Mouse (Mus musculus) bone marrow, adult 2 months (tissue): ENCODE measurements around the gene Glod4. TPM values are rescaled to one million over a fixed set of nuclear protein-coding genes. Genes with fewer than 3 reads are reported as not detected.
A peak's percentile ranks its signal among the peaks of the same experiment; 100 is the strongest.

Experiments
- H3K27ac ChIP-seq: fragments of 200-500 bp; 2 replicates; pipeline ENCODE4 v1.5.1; 2012; ENCODE audit warnings: low read depth, mild to moderate bottlenecking, control low read depth, inconsistent platforms, low read length; ENCODE audit not compliant: control insufficient read depth, poor library complexity, insufficient read depth
- H3K4me1 ChIP-seq: fragments of 200-500 bp; 2 replicates; pipeline ENCODE4 v1.6.1; 2011; ENCODE audit warnings: low read length; ENCODE audit not compliant: control insufficient read depth, insufficient read depth
- H3K4me3 ChIP-seq: fragments of 200-500 bp; replicated peaks from 2 replicates; pipeline ENCODE3; 2011; ENCODE audit warnings: mild to moderate bottlenecking, low read depth, low read length, control low read depth; ENCODE audit not compliant: control insufficient read depth
- CTCF ChIP-seq: fragments of 200-500 bp; IDR thresholded peaks from 2 replicates; pipeline ENCODE4 v1.5.1; 2011; ENCODE audit warnings: low read length, control low read depth; ENCODE audit not compliant: control insufficient read depth, insufficient read depth
- POLR2A ChIP-seq: fragments of 200-500 bp; IDR thresholded peaks from 2 replicates; pipeline ENCODE4 v1.6.1; 2011; ENCODE audit warnings: low read depth, mild to moderate bottlenecking, control low read depth, low read length, borderline replicate concordance; ENCODE audit not compliant: control insufficient read depth
- WGBS: fragments of 180-500 bp; shearing (Covaris S2); methylation state at CpG from one replicate; pipeline ENCODE4 v1.1.7; 2018; 5-methylcytosine and 5-hydroxymethylcytosine counted together
- polyA plus RNA-seq: library from polyadenylated mRNA; stranded (reverse); fragments of >200 nt; gene quantifications from 2 replicates; pipeline ENCODE4 v1.2.4, GENCODE M21; 2011; ENCODE audit warnings: low replicate concordance; ENCODE audit not compliant: missing spikeins, insufficient read depth, insufficient read length

The Glod4 gene
- polyA plus RNA-seq, 1 experiment: 25.0 TPM

- 44% methylated on average over 7 of the region's 7 CpGs for WGBS
- no peak for TF ChIP-seq POLR2A
- TF ChIP-seq CTCF: no peak
- Histone ChIP-seq H3K4me1 (peaks cover 2% of the 10 kb centered on the region; the same call in 1 of the 2 replicates), H3K27ac (no peak overlapping the region), H3K4me3 (no peak overlapping the region)
Measured at GRCm38 (mm10) chr11:76285431-76286075, 42.0 kb upstream of the Glod4 start.

- H3K4me3 ChIP-seq: no peak overlapping the region
- 91% methylated on average over 6 of the region's 6 CpGs for WGBS
- H3K4me1 ChIP-seq: peaks cover 2% of the 10 kb centered on the region; the same call in 1 of the 2 replicates
- no peak for TF ChIP-seq POLR2A
- TF ChIP-seq CTCF: no peak
- no peak overlapping the region for H3K27ac ChIP-seq
Measured at GRCm38 (mm10) chr11:76283841-76284240, 40.3 kb upstream of the Glod4 start.

GRCm38 (mm10) chr11:76279971-76280370 is 36.4 kb upstream of the Glod4 start:
- 64% methylated on average over 2 of the region's 2 CpGs for WGBS
- TF ChIP-seq POLR2A (no peak), CTCF (no peak)
- H3K4me3 ChIP-seq: no peak overlapping the region
- no peaks in the 10 kb centered on the region for H3K4me1 ChIP-seq
- no peak overlapping the region for H3K27ac ChIP-seq

- 79% methylated on average over 14 of the region's 14 CpGs for WGBS
- no peak overlapping the region for H3K27ac ChIP-seq
- no peaks in the 10 kb centered on the region for H3K4me1 ChIP-seq
- TF ChIP-seq POLR2A: no peak
- TF ChIP-seq CTCF: no peak
- no peak overlapping the region for H3K4me3 ChIP-seq
Measured at GRCm38 (mm10) chr11:76278960-76279852, 35.7 kb upstream of the Glod4 start.

GRCm38 (mm10) chr11:76272440-76272839 is 28.9 kb upstream of the Glod4 start:
- no peaks in the 10 kb centered on the region for H3K4me1 ChIP-seq
- H3K4me3 ChIP-seq: no peak overlapping the region
- TF ChIP-seq POLR2A (no peak), CTCF (no peak)
- 73% methylated on average over 4 of the region's 4 CpGs for WGBS
- H3K27ac ChIP-seq: no peak overlapping the region

GRCm38 (mm10) chr11:76268521-76269065 is 25.1 kb upstream of the Glod4 start:
- H3K27ac ChIP-seq: peak overlapping the region; percentile 61
- no peak overlapping the region for H3K4me3 ChIP-seq
- H3K4me1 ChIP-seq: peaks cover 1% of the 10 kb centered on the region; the same call in 1 of the 2 replicates
- no peak for TF ChIP-seq POLR2A
- no peak for TF ChIP-seq CTCF
- WGBS: 70% methylated on average over 6 of the region's 6 CpGs

- no peak for TF ChIP-seq CTCF
- no peak for TF ChIP-seq POLR2A
- 33% methylated on average over 5 of the region's 5 CpGs for WGBS
- H3K27ac ChIP-seq: peak overlapping the region; percentile 61
Measured at GRCm38 (mm10) chr11:76268001-76268459, 24.5 kb upstream of the Glod4 start.

GRCm38 (mm10) chr11:76267550-76267949 is 24.0 kb upstream of the Glod4 start:
- Histone ChIP-seq H3K4me1 (peaks cover 1% of the 10 kb centered on the region; the same call in 1 of the 2 replicates), H3K4me3 (no peak overlapping the region), H3K27ac (peak overlapping the region; percentile 61)
- TF ChIP-seq POLR2A (no peak), CTCF (no peak)
- 57% methylated on average over 7 of the region's 7 CpGs for whole genome bisulfite sequencing

More at GRCm38 (mm10) chr11:76268001-76268459, 24.5 kb upstream of the Glod4 start:
- Histone ChIP-seq H3K4me1 (peaks cover 1% of the 10 kb centered on the region; the same call in 1 of the 2 replicates), H3K4me3 (no peak overlapping the region)
